Mouse (Mus musculus) urinary bladder, postnatal 0 days (tissue): ENCODE data around the gene Micall1. TPM values are rescaled to one million over a fixed set of nuclear protein-coding genes. Genes with fewer than 3 reads are reported as not detected.

Experiments used
- polyA plus RNA-seq: library from polyadenylated mRNA; unstranded; fragments of >200 nt; fragmentation: Nextera tagmentation; extraction: Ambion mirVana; gene quantifications from 2 replicates; pipeline ENCODE4 v1.2.1, GENCODE M21; 2015

Gene Micall1
- 22.6 and 23.7 TPM in 2 replicates for polyA plus RNA-seq

DNA sequence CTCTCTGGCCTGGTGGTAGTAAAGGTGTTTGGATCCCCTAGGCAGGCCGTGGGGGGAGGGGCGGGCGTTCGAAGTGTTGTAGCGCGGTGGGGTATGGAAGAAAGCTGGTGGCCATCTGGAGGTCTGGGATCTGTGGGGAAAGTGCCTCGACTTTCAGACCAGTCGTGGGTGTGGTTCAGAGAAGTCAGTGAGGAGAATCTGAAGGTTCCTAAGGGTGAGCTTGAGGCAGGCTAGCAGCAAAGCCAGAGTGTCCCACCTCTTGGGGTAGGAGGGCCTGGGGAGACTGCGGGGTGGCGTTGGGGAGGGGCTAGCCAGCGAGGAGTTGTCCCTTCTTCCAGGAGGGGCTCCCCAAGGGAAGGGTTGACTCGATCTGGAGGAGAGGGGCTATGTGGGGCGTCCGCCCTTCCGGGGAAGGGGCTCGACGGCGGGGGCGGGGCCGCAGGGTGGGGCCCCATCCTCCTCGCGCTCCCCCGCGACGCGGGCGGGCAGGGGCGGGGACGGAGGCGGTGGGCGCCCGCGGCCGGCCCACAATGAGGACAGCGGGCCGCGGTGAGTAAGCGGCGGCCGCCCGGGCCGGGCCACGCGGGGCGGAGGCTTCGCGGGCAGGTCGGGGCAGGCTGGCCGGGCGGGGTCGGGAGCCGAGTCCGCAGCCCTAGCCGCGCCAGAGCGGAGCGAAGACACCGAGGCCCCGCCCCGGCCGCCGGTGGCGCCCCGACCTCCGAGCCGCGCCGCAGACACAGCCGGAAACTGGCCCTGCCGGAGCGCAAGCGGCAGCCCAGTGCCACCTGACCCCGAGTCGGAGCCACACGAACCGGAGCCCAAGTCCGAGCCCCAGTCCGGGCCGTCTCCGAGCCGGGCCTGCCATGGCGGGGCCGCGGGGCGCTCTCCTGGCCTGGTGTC is at the start of gene Micall1:
Micall1 (plus strand) TSS at position 478 of the 900 bp plus-strand sequence.

DNA sequence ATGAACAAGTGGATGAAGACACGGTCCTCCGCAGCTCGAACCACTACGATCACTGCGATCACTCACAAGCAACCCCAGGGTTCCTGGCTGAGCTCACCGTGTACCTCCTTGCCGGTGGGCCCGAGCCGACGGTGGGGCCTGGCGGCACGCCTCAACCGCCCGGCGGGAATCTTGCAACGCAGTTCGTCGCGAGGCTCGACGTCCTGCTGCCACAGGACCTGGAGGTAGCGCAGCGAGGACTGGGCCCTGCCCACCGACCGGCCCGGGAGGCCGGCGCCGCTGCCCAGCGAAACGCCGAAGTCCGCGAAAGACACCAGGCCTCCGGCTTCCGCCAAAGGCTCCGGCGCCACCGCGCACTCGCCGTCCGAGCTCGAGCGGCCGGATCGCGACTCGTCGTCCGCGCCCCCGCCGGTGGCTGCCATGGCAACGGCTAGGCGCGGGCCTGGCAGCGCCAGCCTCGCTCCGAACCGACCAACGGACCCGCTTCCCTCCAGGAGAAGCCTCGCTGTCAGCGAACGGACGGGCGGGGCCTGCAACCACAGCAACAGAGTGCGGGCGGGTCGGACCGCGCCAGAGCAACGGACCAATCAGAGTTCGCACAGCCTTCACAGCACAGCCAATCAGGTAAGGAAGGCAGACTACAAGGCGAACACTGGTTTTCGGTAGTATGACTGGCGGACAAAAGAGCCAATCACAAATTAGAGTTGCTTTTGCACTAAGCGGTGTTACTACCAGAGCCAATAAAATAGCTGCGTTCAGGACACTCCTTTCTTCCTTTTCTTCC is 46.1 kb upstream of the Micall1 start, which contains the start of gene Ankrd54:
Ankrd54 (minus strand) TSS at position 518 of the 784 bp plus-strand sequence.

DNA sequence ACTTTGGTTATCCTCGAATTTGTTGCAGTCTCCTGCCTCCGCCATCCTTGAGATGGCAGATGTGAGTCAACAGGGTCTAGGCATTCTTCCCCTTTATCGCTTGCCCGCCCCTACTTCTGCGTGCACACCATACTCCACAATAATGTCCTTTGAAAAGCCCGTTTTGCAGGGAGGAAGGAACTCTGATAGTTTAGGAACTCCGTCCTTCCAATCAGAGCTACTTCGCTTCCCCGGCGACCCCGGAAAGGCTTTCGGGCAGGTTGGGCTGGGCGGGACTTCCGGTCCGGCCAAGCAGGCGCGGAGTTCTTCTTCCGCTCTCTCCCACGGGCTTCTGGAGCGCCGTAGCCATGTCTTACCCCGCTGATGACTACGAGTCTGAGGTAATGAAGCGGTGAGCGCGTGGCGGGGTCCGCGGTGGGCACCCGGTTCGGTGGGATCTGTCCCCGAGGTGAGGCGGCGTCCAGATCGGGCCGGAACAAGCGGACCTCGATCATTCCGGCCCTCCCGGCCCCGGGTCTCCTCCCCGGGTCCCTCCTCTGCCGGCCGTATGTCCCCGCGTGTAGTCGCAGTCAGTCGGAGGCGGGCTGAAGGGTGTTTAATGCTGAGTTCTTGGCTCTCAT is 33.7 kb upstream of the Micall1 start, which contains the start of gene Eif3l:
Eif3l (plus strand) TSS at position 267 of the 620 bp plus-strand sequence.

DNA sequence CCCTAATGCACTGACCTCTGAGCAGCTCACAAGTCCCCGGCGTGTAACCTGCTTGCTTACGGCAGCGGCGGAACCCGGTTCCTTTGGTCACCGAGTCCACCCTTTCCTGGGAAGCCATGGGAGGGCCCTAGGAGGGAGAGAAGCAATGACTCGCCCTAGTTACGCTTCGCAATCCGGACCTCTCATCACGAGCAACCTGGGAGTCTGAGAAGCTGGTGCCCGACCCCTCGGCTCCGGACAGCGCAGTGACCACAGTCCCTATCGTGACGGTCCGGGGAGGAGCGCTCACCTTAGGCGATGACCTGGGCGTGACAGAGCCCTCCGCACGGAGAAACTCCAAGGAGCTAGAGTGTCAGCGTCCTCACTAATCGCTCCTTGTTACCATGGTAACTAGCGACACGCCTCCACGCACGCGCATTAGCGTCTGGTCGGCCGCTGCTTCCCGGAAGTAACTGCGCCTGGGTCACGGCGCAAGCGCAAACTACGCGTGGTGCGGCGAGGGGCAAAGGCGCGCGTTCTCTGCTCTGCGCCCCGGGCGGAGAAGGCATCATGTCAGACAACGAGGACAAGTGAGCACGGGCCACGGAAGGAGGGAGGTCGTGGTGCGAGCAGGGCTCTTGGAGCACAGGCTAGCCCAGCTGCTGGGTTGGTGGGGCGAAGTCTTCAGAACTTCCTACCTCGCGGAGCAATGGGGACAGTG is 32.3 kb downstream of the Micall1 start, which contains the start of the genes Polr2f and 1700088E04Rik:
Polr2f (plus strand) TSS at position 144 of the 700 bp plus-strand sequence.
1700088E04Rik (minus strand) TSS at position 388 of the 700 bp plus-strand sequence.

DNA sequence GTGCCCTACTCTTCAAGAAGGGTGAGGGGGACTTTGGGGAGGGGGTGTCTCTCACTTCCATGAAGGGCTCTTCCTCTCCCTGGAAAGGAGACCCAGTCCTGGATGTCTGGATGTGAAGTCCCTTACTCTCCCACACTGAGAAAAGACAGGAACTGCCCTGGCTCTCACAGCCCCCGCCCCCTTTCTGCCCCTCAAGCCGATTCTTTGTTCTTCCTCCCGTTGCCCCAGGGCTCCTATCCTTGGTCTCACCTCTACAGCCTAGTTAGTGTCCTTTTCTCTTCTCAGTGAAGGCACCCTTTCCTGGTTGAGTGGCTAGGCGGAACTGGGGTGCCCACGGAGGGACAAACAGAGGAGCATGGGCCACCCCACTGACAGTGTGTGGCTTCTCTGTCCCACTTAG is 56.4 kb downstream of the Micall1 start, which contains the start of gene Sox10:
Sox10 (minus strand) TSS at position 101 of the 400 bp plus-strand sequence.

Other genes starting within 250 kb of the Micall1 start
- 40.6 and 40.7 TPM in 2 replicates for gene Gga1, start 231.7 kb upstream of the Micall1 start, polyA plus RNA-seq
- gene Gm49510, start 209.2 kb upstream of the Micall1 start, polyA plus RNA-seq, result 0.19 and 0.22 TPM in 2 replicates
- gene Sh3bp1, start 209.1 kb upstream of the Micall1 start, polyA plus RNA-seq, result 15.0 and 16.9 TPM in 2 replicates
- gene Pdxp, start 195.0 kb upstream of the Micall1 start, polyA plus RNA-seq, result 2.6 and 3.3 TPM in 2 replicates
- 2,081 and 2,305 TPM in 2 replicates for gene Lgals1, start 182.2 kb upstream of the Micall1 start, polyA plus RNA-seq
- 33.8 and 37.6 TPM in 2 replicates for gene Nol12, start 174.0 kb upstream of the Micall1 start, polyA plus RNA-seq
- 45.0 and 55.5 TPM in 2 replicates for gene Triobp, start 161.2 kb upstream of the Micall1 start, polyA plus RNA-seq
- 274 and 300 TPM in 2 replicates for gene H1f0, start 80.4 kb upstream of the Micall1 start, polyA plus RNA-seq
- gene Galr3, start 67.0 kb upstream of the Micall1 start, polyA plus RNA-seq, result not detected in 2 replicates
- 21.2 and 22.3 TPM in 2 replicates for gene Ankrd54, start 46.0 kb upstream of the Micall1 start, polyA plus RNA-seq
- 133 and 143 TPM in 2 replicates for gene Eif3l, start 33.7 kb upstream of the Micall1 start, polyA plus RNA-seq
- 249 and 260 TPM in 2 replicates for gene Polr2f, start 32.1 kb downstream of the Micall1 start, polyA plus RNA-seq
- 7.5 and 8.7 TPM in 2 replicates for gene 1700088E04Rik, start 32.4 kb downstream of the Micall1 start, polyA plus RNA-seq
- 1.3 and 1.8 TPM in 2 replicates for gene Sox10, start 56.3 kb downstream of the Micall1 start, polyA plus RNA-seq
- gene Pick1, start 120.3 kb downstream of the Micall1 start, polyA plus RNA-seq, result 17.8 and 18.8 TPM in 2 replicates
- gene Gm49486, start 120.5 kb downstream of the Micall1 start, polyA plus RNA-seq, result 0.34 and 0.49 TPM in 2 replicates
- gene Slc16a8, start 145.9 kb downstream of the Micall1 start, polyA plus RNA-seq, result 0.21 and 0.25 TPM in 2 replicates
- gene Baiap2l2, start 176.6 kb downstream of the Micall1 start, polyA plus RNA-seq, result 0.98 and 1.1 TPM in 2 replicates
- gene Pla2g6, start 219.5 kb downstream of the Micall1 start, polyA plus RNA-seq, result 8.2 and 8.4 TPM in 2 replicates
- 6.4 and 10.1 TPM in 2 replicates for gene Maff, start 237.7 kb downstream of the Micall1 start, polyA plus RNA-seq